Mouse (Mus musculus): Measurements from ENCODE around the gene Pip5k1c.

Gene Pip5k1c

GRCm38 (mm10) chr10:81367207-81367495 is 74.4 kb downstream of the Pip5k1c start:
- DNase-seq (ENCODE audit: low spot score in 2 of 2) = no peak

All from frontal cortex, postnatal 14 days (tissue).